Mouse (Mus musculus) megakaryocyte, embryonic 14.5 days (primary cell): ENCODE results near the gene Hist1h2ab. TPM values are rescaled to one million over a fixed set of nuclear protein-coding genes. Genes with fewer than 3 reads are reported as not detected.
"Not testable (repeated sequence)": the region's sequence is repeated elsewhere in the genome, so short reads cannot be mapped to it uniquely, and the experiment has no call there.

Experiments used
- H3K27me3 ChIP-seq: replicated peaks from 2 replicates; pipeline ENCODE3; 2012; ENCODE audit warnings: inconsistent platforms
- H3K36me3 ChIP-seq: replicated peaks from 2 replicates; pipeline ENCODE3; 2012; ENCODE audit warnings: low read length, inconsistent platforms, mixed read lengths
- H3K4me1 ChIP-seq: 2 replicates; pipeline ENCODE4 v1.6.1; 2012; ENCODE audit warnings: inconsistent platforms
- H3K4me3 ChIP-seq: replicated peaks from 2 replicates; pipeline ENCODE3; 2012; ENCODE audit warnings: moderate library complexity, mild to moderate bottlenecking, inconsistent platforms
- H3K9me3 ChIP-seq: 2 replicates; pipeline ENCODE4 v1.6.1; 2012; ENCODE audit warnings: inconsistent platforms
- FLI1 ChIP-seq: IDR thresholded peaks from 2 replicates; pipeline ENCODE4 v1.6.1; 2012; ENCODE audit warnings: low read length, inconsistent platforms, mixed read lengths
- GATA1 ChIP-seq: IDR thresholded peaks from 3 replicates; pipeline ENCODE4 v1.6.1; 2012; ENCODE audit warnings: mixed read lengths, low read length, inconsistent platforms, borderline replicate concordance
- polyA plus RNA-seq: library from polyadenylated mRNA; stranded (reverse); fragments of >175 nt; gene quantifications from 2 replicates; pipeline ENCODE4 v1.2.3, GENCODE M21; 2012; ENCODE audit warnings: low replicate concordance; ENCODE audit not compliant: insufficient read depth

Hist1h2ab gene
- polyA plus RNA-seq, 1 experiment = 17.5 TPM

GRCm38 (mm10) chr13:23761871-23762821 lies 11.2 kb downstream of the Hist1h2ab start, which contains the start of gene Hist1h3a:
TSS of gene Hist1h3a (minus strand) at chr13:23762386.
- not testable (repeated sequence) for H3K36me3 ChIP-seq, H3K9me3 ChIP-seq, H3K27me3 ChIP-seq
- Histone ChIP-seq H3K4me1 (peaks cover 67% of the 10 kb centered on the region), H3K4me3 (peak within 1 kb of the TSS; percentile 92)
- TF ChIP-seq GATA1 = peak; percentile 11; the same call in 1 of the 3 replicates

DNA sequence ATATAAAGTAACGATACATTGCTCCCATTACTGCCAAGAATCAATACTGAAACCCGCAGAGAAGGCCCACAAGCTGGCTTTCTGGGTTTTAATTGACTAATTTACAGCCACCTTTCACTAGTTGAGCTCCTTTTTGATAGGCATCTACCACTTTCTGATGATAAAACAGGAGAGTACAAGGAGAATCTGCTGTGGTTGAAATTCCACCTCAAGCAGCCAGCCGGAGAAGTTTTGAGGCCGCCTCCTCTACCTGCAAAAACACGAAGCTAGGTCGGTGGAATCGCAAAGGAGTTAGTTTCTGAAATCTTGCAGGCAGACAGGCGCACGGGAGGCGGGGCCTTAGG lies 12.3 kb downstream of the Hist1h2ab start:
- H3K27me3 ChIP-seq = no peaks in the 10 kb centered on the region
- no peak for TF ChIP-seq FLI1
- TF ChIP-seq GATA1 = no peak
- H3K4me3 ChIP-seq = peak overlapping the region; percentile 89
- no peaks in the 10 kb centered on the region for H3K36me3 ChIP-seq
- peaks cover 63% of the 10 kb centered on the region for H3K4me1 ChIP-seq
- no peaks in the 10 kb centered on the region for H3K9me3 ChIP-seq

DNA sequence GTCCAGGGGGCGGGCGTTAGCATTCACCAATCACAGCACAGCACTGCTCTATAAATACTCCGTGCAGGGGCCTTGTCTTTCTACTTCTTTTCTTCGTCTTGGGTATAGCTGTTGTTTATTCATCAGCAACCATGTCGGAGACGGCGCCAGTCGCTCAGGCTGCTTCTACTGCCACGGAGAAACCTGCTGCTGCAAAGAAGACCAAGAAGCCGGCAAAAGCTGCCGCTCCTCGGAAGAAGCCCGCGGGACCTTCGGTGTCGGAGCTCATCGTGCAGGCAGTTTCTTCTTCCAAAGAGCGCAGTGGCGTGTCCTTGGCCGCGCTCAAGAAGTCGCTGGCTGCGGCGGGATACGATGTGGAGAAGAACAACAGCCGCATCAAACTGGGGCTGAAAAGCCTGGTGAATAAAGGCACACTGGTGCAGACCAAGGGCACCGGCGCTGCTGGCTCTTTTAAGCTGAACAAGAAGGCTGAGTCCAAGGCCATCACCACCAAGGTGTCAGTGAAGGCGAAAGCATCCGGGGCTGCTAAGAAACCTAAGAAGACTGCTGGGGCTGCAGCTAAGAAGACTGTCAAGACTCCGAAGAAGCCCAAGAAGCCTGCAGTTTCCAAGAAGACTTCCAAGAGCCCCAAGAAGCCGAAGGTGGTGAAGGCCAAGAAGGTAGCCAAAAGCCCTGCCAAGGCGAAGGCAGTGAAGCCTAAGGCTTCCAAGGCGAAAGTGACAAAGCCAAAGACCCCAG lies 12.8 kb downstream of the Hist1h2ab start, which contains the start of gene Hist1h1a:
Gene Hist1h1a (plus strand): TSS at position 81 of the 738 bp plus-strand sequence.
- Histone ChIP-seq H3K36me3 (no peaks in the 10 kb centered on the region), H3K4me1 (peaks cover 66% of the 10 kb centered on the region), H3K9me3 (no peaks in the 10 kb centered on the region), H3K4me3 (peak within 1 kb of the TSS; percentile 89), H3K27me3 (no peaks in the 10 kb centered on the region)
- TF ChIP-seq GATA1 = no peak
- TF ChIP-seq FLI1 = no peak

GRCm38 (mm10) chr13:23764324-23765171 lies 13.6 kb downstream of the Hist1h2ab start:
- peaks cover 63% of the 10 kb centered on the region for H3K4me1 ChIP-seq
- no peaks in the 10 kb centered on the region for H3K36me3 ChIP-seq
- H3K9me3 ChIP-seq = no peaks in the 10 kb centered on the region
- TF ChIP-seq FLI1 (no peak), GATA1 (no peak)
- H3K27me3 ChIP-seq = no peaks in the 10 kb centered on the region
- peak overlapping the region; percentile 89 for H3K4me3 ChIP-seq

- no peaks in the 10 kb centered on the region for H3K36me3 ChIP-seq
- H3K9me3 ChIP-seq = no peaks in the 10 kb centered on the region
- peaks cover 60% of the 10 kb centered on the region for H3K4me1 ChIP-seq
- TF ChIP-seq FLI1 = no peak
- no peak for TF ChIP-seq GATA1
- no peak overlapping the region for H3K4me3 ChIP-seq
- H3K27me3 ChIP-seq = no peaks in the 10 kb centered on the region
These were observed 14.2 kb downstream of the Hist1h2ab start for GRCm38 (mm10) chr13:23765172-23765513.

- Histone ChIP-seq H3K4me1 (peaks cover 54% of the 10 kb centered on the region), H3K9me3 (no peaks in the 10 kb centered on the region), H3K4me3 (no peak overlapping the region), H3K36me3 (no peaks in the 10 kb centered on the region), H3K27me3 (no peaks in the 10 kb centered on the region)
- TF ChIP-seq GATA1 (no peak), FLI1 (no peak)
These were observed 15.8 kb downstream of the Hist1h2ab start for GRCm38 (mm10) chr13:23766772-23767171.

GRCm38 (mm10) chr13:23768834-23769397 lies 18.0 kb downstream of the Hist1h2ab start:
- no peaks in the 10 kb centered on the region for H3K9me3 ChIP-seq
- H3K27me3 ChIP-seq = no peaks in the 10 kb centered on the region
- peaks cover 36% of the 10 kb centered on the region for H3K4me1 ChIP-seq
- H3K36me3 ChIP-seq = no peaks in the 10 kb centered on the region
- peak overlapping the region; percentile 8 for H3K4me3 ChIP-seq
- no peak for TF ChIP-seq FLI1
- no peak for TF ChIP-seq GATA1

DNA sequence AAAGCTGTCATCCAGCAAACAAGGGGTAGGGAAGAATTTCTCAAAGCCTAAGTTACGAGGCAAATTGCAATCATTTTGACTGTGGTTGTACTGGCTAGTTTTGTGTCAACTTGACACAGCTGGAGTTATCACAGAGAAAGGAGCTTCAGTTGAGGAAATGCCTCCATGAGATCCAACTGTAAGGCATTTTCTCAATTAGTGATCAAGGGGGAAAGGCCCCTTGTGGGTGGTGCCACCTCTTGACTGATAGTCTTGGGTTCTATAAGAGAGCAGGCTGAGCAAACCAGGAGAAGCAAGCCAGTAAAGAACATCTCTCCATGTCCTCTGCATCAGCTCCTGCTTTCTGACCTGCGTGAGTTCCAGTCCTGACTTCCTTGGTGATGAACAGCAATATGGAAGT lies 18.7 kb downstream of the Hist1h2ab start, which contains the start of gene Trim38:
Gene Trim38 (plus strand): TSS at position 301 of the 400 bp plus-strand sequence.
- peak within 1 kb of the TSS; percentile 8 for H3K4me3 ChIP-seq
- not testable (repeated sequence) for H3K36me3 ChIP-seq, H3K9me3 ChIP-seq, H3K27me3 ChIP-seq
- H3K4me1 ChIP-seq = peaks cover 29% of the 10 kb centered on the region

GRCm38 (mm10) chr13:23772561-23773313 lies 21.8 kb downstream of the Hist1h2ab start:
- no peak overlapping the region for H3K4me3 ChIP-seq
- no peaks in the 10 kb centered on the region for H3K36me3 ChIP-seq
- H3K9me3 ChIP-seq = no peaks in the 10 kb centered on the region
- peaks cover 22% of the 10 kb centered on the region for H3K4me1 ChIP-seq
- H3K27me3 ChIP-seq = no peaks in the 10 kb centered on the region
- TF ChIP-seq FLI1 (no peak), GATA1 (no peak)
